Mouse (Mus musculus) mesoderm, embryonic 11.5 days (tissue): ENCODE measurements around the gene Khdc1c.
"Not testable (repeated sequence)": the region's sequence is repeated elsewhere in the genome, so short reads cannot be mapped to it uniquely, and the experiment has no call there.

Source experiments
- DNase-seq: peaks from one replicate; pipeline ENCODE4 v3.0.0-alpha.2; 2012; ENCODE audit warnings: low read depth, low spot score

Gene Khdc1c

DNA sequence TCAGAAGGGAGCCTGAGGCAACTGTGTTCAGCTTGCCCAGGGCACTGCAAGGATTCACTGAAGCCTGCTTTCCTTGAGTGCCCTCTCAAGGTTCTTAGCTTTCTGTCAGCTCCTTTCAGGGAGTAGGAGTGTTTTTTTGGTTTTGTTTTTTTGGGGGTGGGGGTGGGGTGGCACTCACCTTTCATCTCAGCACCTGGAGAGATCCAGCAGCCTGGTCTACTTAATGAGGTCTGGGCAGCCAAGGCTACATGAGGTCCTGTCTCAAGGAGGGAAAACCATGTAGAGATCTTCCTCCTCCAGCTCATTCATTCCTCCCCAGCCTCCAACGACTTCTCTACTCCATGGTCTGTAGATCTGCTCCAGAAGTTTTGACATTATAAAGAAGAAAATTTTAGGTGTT is at the start of gene Khdc1c:
TSS of gene Khdc1c (plus strand) at position 301 of the 400 bp plus-strand sequence.
- DNase-seq, result not testable (repeated sequence)

DNA sequence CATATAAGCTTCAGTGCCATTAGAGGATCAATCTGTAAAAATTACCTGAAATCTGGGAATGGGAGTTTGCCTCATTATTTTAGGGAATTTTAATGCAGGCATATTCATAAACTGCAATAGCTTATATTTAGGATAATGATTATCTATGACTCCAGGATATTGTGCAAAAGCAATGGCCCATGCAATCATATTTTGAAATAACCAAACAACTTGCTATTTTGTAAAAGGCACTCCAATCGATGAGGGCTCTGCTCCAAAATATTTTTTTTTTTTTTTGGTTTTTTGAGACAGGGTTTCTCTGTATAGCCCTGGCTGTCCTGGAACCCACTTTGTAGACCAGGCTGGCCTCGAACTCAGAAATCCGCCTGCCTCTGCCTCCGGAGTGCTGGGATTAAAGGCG is 47.9 kb upstream of the Khdc1c start:
- DNase-seq, result not testable (repeated sequence)

DNA sequence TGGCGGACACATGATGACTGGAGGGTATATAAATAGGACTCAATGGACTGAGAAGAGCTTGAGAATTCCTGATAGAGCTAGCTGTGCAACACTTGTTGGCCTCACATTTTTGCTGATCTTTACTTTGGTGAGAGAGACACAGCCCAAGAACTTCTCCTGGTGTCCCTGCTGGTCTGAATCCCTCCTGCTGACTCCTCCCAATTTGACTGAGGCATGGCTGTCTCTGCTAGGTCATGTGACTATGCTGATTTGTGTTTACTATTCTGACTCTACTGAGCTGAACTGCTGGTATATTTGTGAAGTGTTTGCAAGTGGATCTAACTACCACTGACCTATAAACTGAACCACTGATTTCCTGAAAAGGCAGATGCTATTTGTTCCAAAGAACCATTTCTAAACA is 46.5 kb upstream of the Khdc1c start:
- DNase-seq, result no peak

DNA sequence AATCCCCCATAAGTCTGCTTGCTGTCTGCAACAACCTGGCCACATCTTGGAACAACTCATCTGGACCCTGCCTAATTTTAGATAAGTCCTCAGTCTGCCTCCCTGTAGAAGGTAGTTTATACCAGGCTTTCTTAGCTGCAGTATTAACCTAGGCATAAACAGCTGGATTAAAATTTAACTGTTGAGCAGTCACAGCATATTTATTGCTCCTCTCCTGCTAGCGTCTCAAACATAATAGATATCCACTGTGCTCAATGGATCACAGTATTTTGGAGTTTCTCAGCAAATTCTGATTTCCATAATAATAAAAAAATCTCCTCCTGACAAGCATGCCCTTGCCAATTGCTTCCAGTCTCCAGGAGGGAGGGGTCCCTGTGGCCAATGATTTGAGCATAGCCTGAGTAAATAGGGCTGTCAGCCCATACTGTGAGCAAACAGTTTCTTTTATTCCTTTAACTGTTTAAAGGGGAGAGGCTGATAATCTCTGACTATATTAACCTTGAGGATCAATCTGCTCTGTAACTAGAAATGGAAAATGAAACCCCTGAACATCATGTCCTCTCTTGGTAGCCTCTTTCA is 44.0 kb upstream of the Khdc1c start:
- no peak for DNase-seq

DNA sequence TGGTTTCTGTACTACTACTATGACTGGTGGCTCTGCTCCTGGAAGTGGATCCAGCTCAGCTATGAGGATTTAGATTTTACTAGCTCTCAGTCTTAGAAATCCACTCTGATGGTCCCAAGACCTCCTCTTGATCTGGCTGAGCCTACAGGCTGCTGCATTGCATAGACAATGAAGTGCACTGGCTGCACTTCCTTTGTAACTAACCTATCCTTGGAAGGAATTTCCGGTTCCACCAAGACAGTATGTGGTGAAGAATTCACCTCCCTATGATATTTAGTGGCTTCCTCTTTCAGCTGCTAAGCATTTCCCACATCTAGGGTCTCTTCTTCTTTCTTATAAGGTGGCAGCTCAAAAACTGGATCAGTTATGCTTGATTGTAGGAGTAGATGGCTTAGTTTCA is 43.5 kb upstream of the Khdc1c start:
- no peak for DNase-seq

DNA sequence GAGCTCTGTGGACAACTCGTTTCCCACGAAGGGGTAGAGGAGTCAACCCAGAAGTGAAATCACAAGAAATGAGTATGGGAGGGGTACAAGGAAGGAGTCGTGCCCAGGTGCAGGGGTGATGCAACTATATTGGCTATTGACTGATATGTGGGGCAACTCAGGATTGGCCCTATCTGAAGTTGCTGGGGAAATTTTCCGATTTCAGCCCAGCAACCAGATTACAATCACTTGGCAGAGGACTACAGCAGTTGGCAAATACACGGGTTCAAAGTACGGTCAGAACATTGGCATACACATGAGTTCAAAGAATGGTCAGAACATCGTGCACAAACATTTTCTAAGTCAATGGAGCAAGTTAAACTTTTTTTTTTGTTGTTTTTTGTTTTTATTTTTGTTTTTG is 41.4 kb upstream of the Khdc1c start:
- DNase-seq, result no peak

DNA sequence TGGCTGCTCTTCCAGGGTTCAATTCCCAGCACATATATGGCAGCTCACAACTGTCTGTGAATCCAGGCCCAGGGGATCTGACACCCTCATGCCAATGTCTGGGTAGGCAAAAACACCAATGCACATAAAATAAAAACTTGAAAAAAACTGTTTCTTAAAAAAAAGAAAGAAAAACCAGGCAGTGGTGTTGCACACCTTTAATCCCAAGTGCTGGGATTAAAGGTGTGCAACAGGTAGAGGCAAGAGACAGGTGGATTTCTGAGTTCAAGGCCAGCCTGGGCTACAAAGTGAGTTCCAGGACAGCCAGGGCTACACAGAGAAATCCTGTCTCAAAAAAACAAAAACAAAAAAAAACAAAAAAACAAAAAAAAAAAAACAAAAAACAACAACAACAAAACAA is 37.0 kb upstream of the Khdc1c start:
- not testable (repeated sequence) for DNase-seq

DNA sequence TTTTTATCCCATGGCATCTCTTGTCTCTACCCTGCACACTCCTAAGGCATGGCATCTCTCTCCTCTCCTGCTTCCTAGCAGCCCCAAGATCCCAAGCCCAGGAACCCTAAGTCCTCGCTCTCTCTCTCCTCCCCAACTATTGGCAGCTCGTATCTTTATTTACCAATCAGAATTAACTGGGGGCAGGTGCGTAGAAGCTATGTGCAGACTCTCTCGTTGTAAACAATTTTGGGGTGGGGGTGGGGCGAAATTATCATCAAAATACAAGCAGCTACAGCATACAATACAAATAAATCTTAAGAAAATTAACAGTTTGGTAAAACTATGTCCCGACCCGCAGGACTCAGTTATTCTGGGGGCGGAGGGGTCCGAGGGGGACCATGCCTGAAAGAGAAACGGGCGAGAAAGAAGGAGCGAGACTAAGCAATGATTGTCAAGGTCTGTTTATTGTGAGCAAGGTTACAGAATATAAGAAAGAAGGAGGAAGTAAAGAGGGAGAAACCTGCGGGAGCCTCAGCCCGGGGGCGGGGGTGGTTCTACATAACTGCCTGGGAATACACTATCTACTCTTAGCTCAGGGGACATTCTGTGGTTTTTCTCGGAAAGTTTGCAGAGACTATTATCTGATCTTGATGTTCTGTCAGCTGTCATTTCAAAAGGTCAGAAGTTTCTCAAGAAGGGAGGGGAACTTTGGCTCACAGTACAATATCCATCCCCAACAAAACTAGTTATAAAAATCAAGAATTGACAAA is 34.7 kb upstream of the Khdc1c start:
- no peak for DNase-seq

DNA sequence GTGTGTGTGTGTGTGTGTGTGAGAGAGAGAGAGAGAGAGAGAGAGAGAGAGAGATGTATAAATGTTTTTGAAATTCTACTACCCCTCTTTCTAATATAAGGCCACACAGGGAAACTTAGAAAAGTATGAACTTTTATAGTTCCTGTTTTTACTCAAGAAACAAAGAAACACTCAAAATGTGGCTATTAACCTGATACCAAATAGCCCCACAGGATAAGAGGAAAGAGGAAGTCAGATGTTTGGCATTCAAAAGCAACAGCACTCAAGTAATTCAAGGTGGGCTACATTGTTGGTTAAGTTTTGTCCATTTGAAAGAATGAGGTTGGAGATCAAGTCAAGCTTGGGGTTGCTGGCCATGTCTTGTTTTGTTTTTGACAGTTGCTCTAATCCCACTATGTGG is 32.3 kb upstream of the Khdc1c start:
- no peak for DNase-seq

DNA sequence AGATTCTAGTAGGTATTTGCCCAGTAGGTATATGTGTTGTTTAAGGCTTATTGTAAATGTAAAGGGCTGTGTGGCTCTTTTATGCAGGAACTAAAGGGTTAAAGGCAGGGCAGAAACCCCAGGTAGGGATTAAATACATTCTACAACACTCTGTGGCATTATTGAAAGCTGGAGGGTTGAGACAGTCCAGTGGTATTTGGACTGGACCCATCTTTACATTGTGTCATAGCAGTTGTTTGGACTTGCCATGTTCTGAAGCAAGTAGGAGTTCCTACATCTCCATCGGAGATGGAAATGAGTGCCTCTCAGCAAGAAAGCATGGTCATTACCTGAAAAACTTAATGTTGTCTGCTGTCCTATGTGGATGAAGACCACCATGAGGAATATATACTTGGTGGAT is 27.4 kb upstream of the Khdc1c start:
- DNase-seq, result no peak

DNA sequence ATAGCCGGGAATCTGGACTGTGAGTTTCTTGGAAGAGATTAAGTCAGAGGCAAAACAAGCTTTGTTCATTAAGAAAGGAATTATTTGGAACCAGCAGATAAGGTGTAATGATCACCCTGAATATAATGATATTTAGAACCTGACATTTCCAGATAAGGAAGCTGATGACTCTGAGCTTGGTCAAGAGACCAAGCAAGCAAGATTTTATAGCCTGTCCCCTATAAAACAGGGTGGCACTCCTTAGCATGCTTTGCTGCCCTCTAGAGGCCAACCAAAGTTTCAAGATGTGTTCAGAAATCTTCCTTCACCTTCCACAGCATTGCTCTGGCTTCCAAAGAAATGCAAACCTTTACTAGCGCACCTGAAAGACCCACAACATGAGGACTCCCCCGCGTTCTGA is 23.9 kb upstream of the Khdc1c start:
- peak; percentile 30 for DNase-seq

DNA sequence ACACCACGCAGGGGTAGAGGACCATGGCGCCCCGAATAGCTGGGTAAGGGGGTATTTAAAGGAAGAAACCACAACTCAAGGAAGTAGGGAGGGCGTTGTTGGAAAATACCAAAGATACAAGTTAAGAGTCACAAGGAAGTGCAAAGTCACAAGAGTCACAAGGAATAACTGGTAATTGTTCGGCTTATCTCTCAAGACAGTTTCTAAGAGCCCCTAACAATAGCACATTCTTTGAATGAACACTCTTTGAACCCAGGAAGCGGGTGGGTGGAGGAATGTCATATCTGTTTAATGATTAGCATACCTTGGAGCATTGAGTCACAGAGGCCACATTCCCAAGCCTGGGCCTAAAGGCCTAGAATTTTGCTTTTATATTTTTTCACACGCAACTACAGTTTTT is 23.4 kb upstream of the Khdc1c start:
- not testable (repeated sequence) for DNase-seq

DNA sequence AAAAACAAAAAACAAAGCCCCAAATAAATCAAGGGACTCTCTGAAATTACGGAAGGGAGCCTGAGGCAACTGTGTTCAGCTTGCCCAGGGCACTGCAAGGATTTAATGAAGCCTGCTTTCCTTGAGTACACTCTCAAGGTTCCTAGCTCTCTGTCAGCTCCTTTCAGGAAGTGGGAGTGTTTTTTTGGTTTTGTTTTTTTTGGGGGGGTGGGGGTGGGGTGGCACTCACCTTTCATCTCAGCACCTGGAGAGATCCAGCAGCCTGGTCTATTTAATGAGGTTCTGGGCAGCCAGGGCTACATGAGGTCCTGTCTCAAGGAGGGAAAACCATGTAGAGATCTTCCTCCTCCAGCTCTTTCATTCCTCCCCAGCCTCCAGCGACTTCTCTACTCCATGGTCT is 18.8 kb upstream of the Khdc1c start, which contains the start of gene Khdc1a:
TSS of gene Khdc1a (plus strand) at position 301 of the 400 bp plus-strand sequence.
- DNase-seq, result no peak

DNA sequence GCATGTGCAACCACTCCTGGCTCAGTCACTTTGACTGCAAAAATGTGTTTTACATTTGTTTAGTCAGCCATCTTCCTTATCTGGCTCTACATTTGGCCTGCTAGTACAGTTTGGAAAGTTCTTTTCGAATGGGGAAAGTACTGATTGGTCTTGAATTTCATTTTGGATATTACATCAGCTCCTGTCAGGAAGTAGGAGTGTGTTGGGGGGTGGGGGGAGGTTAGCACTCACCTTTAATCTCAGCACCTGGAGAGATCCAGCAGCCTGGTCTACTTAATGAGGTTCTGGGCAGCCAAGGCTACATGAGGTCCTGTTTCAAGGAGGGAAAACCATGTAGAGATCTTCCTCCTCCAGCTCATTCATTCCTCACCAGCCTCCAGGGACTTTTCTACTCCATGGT is 15.1 kb downstream of the Khdc1c start, which contains the start of gene Khdc1b:
TSS of gene Khdc1b (plus strand) at position 301 of the 400 bp plus-strand sequence.
- DNase-seq, result no peak

DNA sequence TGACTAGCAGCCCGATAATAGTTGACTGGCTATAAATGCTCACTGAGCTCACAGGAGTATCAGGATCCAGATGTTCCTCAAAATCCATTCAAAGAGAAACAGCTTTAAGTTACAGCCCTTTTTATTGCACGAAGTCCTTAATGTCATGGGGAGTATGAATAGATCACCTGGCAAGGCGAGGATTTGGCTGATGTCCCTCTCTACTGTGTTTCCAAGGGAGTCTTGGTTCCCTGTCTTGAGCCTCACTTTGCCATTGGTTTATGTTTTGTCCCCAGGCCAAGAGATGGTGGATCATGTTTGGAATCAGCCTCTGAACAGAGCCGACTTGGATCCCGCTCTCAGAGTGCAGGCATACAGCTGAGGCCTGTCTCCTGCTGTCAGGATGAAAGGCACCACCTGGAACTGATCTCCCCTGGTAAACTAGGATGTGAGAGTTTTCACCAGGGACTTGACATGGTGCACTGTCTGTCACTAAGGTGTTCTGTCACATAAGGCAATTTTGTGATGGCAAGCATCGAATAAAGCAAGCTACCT is 23.1 kb downstream of the Khdc1c start:
- DNase-seq, result no peak

DNA sequence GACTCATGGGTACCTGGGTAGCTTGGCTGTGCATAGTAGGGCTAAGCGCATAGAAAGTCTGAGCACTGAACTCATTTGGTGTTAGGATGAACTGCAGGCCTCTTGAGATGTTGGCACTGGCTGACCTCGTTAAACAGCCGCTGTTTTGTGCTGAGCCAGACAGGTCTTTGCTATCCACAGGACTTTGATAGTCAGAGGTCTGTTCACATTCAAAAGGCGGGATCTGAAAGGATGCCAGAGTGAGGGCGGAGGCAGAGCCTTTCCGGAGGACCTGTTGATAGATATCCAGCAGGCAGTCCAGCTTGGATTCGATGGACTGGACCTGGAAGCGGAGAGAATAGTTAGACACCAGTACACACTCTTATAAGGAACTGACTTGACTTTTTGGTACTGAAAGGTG is 34.7 kb downstream of the Khdc1c start:
- DNase-seq, result no peak

DNA sequence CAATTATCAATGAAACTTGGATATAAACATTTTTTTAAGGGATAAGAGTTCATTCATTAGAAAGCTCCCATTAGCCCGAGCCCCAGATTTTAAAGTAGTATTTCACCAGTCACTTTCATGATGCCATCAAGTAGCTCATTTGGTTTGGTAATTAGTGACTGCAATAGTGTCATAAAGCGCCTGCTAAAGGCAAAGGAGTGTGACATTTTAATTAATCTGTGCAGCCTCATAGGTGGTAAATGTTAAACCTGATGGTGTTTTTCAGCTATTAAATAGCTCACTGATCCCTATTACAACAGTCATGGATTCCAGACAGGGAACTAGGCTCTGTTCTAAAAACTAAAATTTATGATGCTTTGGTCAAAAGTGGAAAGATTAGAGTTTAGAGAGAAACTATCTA is 39.1 kb downstream of the Khdc1c start:
- DNase-seq, result no peak

DNA sequence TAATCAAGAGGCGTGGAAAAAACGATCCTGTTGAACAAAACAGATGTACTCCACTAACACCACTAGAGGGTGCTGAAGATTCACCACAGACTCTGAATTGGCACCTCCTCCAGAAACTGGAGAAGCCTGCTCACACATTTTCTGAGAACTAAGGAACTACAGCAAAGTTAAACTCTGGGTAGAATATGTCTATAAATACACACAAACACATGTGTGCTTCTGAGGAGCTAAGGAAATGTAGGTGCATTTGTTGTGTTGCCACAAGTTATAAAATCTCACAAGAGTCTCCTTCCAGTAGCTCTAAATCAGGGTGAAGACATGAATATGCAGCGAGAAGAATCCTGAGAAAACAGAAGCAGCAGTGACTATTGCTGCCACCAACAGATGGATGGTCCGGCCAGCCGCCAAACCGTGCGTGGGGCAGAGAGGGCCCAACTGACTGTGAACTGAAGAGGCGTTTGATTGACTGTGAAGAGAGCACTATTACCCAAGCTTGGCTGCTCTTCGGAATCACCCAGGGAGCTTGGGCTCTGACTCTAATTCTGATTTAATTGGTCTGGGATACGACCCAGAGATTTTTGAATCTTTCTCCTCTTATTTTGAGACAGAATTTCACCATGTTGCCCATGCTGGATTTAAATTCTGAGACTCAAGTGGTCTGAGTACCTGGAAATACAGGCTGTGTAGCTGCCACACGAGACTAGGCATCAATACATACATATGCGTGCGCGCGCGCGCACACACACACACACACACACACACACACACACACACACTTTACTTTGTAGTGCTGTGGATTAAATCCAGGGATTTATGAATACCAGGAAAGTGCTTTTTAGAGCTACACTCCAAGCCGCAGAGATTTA is 43.4 kb downstream of the Khdc1c start:
- peak; percentile 77 for DNase-seq

DNA sequence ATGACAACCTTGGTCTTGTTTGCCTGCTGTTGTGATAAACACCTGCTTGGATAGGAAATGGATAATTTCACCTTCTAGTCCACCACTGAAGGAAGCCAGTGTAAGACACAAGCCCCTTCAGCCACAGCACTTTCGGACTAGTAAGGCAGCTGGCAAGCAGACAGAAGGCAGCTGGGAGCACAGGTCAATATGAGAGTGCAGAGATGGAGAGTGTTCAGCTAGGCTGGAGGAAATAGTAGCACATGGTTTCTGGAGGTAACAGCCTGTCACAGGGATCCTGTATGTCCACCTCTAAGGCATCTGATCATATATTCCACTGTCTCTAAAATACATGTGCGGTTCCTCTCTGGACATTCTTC is 44.0 kb downstream of the Khdc1c start:
- DNase-seq, result no peak

DNA sequence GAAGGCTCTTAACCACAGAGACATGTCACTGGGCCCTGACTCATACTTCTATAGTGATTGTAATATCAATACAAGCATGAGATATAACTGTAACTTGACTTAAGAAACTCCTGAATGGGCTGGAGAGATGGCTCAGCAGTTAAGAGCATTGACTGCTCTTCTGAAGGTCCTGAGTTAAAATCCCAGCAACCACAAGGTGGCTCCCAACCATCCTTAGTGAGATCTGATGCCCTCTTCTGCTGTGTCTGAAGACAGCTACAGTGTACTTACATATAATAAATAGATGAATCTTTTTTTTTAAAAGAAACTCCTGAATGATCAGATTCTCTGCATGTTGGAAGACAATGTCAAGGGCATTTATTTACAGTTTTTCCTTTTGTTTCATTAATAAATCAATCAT is 51.2 kb downstream of the Khdc1c start:
- DNase-seq, result no peak
